Mouse (Mus musculus): ENCODE data around the gene Dcaf8.
"Not testable (repeated sequence)": the region's sequence is repeated elsewhere in the genome, so short reads cannot be mapped to it uniquely, and the experiment has no call there.

Gene Dcaf8

DNA sequence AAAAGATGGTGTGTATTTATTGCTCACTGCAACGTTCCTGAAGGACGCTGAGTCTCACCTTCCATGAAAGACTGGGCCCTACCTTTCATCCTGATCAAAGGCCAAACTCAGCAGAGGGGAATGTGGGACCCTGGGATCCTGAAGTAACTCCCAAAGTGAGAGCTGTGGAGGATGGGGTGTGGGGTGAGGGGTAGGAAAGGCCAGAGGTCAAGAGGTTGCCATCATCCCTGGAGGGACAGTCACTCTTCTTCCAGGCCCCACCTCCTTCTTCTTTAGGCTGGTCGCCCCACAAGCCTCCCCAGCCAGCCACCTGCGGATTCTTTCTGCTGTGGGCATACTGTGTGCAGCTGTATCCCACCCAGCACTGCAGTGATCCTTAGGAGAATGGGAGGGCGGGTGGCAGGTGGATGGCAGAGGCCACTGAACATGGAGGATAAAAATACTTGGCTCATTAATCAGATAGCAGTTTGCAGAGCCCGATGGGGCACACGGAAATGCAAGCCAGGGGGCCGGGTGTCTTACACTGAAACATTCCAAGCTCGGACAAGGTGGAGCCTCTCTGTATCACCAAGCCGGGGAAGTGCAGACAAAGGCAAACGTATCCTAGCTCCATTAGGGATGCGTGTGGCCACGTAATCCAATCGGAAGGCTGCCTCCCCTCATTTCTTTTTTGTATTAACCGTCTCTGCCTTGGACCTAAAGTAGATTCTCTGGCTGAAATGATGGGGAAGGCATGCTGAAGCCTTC lies 70.5 kb downstream of the Dcaf8 start:
- peak; percentile 87 for DNase-seq (ENCODE audit: low read depth, low spot score)

DNA sequence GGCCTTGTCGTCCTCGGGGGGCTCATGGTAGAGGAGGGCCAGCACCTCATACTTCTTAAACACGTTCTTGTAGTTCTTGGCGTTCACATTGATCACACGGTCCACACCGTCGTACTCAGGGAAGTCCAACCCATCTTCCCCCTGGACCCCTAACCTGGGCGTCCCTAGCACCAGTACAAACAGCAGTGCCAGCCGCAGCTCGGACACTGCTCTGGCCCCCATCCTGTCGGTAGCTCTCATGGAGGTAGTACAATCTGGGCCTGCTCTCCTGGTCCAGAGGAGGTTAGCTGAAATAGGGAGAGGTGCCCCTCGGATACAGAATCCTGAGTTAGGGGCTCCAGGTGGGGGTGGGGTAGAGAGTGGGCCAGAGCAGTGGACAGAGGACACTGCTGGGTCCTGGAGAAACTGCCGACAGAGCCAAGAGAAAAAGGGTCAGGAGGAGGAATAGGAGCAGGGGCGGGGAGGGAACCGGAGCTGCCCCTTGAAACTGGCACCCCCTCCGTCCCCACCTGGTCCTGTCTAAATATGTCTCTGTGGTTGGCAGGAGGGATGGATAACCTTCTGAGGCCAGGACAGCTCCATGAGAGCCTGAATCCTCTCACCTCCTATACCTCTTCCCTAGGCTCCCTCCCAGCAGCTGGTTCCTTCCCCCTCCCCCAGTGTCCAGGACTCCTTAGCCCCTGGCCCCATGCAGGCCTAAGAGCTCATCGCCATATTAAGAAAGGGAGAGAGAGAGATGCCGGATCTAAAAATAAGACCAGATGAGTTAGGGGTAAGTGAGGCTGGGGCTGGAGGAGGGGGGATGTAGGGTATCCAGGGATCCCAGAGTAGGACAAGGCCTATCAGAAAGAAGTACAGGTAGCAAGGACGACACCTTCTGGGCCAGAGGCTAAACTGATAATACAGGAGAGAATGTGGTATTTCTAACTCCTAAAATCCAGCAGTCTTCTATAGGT lies 71.8 kb downstream of the Dcaf8 start, which contains the start of gene Casq1:
Casq1 (minus strand) TSS at position 418 of the 956 bp plus-strand sequence.
- DNase-seq (ENCODE audit: low read depth, low spot score) = no peak

DNA sequence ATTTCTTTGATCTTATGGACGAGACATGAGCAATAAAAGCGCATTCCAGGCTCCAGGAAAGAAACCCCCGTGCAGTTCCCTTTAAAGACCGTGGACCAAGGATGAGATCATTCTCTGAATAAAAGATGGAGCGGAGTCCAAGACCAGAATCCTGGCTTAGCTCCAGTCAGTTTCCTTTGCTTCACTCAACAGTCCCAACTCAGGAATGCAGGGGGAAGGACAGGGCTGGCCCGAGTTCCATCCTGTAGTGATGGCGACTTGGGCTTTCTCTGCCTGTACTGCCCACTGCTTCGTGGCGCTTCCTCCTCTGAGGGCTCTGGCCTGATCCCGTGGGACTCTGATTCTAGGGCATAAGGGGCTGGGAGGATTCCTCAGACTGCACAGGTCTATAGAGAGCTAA lies 72.5 kb downstream of the Dcaf8 start:
- no peak for DNase-seq (ENCODE audit: low read depth, low spot score)

DNA sequence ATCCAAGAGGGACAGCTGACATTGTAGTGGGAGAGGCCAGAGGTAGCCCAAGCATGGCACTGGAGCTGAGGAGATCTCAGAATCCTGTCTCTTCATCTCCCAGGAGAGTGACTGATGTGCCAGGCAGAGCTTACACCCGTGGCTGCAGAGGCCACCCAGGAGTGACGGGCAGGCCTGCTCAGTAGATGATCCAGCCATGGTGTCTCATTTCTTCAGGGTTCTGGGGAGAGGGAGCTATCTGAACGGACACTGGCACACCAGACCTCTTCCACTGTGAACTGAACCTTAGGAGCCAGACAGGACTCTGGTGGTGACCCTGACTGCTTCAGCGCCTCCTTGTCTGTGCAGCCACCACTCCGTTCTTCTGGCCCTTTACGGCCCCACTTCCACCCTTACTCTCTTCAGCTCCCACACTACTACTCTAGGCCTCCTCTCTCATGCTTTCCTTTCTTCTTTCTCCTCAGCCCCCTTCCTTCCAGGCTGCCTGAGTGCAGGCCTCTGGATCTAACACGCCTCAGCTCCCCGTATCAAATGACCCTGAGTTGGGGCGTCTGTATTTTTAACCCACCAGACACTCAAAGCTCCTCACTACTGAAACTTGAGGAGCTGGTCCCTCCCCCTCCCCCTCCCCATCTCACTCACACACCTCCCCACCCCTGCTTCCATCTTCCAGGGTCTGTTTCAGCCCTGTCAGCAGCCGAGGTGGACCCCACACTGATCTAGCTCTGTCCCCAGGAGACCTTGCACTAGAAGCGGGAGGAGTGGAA lies 73.6 kb downstream of the Dcaf8 start:
- no peak for DNase-seq (ENCODE audit: low read depth, low spot score)

DNA sequence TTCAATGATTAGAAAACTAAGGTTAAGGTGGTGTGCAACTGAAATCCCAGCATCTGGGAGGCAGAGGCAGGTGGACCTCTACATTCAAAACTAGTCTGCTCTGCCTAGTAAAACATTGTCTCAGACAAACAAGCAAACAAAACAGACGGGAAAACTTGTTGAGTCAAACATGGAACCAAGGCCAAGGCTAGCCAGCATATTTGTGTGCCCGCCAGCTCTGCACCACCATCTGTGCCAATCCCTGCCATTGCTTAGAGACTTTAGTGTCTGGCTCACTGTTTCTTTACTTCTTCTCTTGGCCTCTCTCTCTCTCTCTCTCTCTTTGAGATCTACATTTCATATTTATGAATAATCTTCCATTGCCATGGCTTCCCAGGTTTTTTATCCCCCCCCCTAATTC lies 80.3 kb downstream of the Dcaf8 start:
- DNase-seq (ENCODE audit: low read depth, low spot score) = no peak

DNA sequence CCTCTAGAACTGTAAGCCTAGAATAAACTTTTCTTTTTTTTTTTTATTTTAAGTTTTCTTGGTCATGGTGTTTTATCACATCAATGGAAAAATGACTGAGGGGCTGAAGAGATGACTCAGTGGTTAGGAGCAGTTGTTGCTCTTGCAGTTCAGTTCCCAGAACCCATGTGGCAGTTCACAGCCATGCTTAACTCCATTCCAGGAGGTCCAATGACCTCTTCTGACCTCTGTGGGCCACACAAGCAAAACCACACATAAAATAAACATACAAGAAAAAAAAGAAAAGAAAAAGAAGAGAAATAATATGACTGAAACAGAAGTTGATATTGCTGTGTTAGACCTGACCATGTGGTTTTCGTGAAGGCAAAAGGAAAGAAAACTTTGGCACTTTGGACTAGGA lies 81.3 kb downstream of the Dcaf8 start:
- no peak for DNase-seq (ENCODE audit: low read depth, low spot score)

DNA sequence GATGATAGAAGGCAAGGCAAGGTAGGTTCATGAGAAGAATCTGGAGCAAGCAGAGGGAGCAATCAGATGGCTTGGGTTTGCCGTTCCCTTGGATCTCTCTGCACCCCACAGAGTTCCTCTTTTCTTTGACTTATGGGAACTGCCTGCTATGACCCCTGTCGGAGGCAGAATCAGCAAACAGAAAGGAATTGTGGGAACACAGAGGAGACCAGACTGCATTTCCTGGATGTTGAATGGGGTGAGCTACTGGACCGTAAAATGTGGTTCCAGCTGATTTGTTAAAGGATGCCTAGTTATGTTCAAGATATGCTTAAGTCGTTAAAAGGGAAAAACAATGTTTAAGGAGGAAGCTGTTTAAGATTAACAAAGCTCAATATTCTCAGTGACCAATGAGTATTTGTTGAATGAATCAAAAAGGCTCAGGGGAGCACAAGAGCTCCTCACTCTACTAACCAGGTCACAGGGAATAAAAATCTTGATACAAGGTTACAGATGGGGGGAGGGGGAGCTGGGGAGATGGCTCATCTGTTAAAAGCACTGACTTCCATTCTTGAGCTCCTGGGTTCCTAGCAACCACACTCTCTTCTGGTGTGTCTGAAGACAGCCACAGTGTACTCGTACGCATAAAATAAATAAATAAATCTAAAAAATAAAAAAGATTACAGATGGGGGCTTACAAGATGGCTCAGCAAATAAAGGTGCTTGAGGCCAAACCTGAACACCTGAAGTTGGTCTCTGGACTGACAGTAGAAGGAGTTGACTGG lies 93.2 kb downstream of the Dcaf8 start:
- peak; percentile 89 for DNase-seq (ENCODE audit: low read depth, low spot score)

DNA sequence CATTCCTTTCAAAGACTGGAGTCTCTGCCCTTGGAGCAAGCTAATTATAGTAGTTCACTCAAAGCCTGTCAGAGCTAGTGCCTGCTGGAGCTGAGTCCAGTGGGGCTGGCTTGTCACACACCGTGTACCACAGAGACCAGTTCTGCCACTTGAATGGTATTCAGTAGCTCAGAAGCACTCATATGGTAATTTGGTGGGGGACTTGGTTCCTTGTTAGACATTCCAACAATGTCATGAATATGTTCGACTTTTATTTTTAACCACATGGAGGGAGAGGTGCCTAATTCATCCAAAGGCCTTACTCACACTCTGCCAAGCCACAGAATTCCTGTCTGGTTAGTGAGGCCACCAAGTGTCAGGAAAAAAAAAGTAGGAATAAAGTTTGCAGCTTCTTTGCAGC lies 94.5 kb downstream of the Dcaf8 start:
- peak; percentile 76 for DNase-seq (ENCODE audit: low read depth, low spot score)

DNA sequence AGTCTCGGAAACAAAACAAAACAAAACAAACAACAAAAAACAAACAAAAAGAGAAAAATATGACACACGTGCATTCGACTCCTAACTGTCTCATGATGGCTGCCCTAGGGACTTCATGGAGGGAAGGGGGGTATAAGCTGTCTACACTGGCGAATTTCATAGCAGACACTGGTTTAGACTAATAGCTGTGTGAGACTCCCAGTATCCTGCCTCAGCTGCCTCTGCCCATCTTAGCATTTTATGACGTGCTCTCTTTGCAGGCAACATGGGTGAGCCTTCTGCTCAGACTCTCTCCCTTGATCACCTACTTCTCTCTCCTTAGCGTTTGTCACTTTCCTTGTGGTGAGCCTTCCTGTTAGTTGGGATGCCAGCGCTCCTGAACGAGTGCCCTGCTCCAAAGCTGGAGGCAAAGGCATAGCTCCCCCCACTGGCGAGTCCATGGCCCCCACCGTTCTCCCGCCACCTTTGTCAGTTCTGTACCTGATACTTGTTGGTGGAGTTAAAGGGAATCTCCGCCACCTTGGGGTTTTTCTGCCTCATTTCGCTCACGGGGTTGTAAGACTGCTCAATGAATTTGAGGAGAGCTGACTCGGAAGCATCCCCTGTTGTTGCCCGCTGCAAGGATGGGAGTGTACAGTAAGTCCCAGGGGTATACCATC lies 95.8 kb downstream of the Dcaf8 start:
- peak; percentile 31 for DNase-seq (ENCODE audit: low read depth, low spot score)

DNA sequence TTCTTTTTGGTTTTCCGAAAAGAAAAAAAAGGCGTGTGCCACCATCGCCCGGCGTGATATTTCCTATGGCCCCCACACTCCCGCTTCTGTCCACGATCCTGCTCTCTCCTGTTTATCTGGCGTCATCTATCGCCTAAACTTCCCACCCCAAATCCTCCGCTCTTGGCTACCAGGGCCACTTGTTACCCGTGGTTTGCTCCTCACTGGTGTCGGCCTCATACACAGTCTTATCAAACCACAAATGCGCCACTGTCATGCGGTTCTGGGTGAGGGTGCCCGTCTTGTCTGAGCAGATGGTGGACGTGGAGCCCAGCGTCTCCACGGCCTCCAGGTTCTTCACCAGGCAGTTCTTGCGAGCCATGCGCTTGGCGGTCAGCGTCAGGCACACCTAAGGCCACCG lies 96.8 kb downstream of the Dcaf8 start:
- not testable (repeated sequence) for DNase-seq (ENCODE audit: low read depth, low spot score)

Measured in R1 (cell line).